Mouse (Mus musculus): ENCODE measurements around the gene Kcnj8. TPM values are rescaled to one million over a fixed set of nuclear protein-coding genes. Genes with fewer than 3 reads are reported as not detected.

The Kcnj8 gene
- polyA plus RNA-seq, 1 experiment from 2014 or later = 2.7 TPM

DNA sequence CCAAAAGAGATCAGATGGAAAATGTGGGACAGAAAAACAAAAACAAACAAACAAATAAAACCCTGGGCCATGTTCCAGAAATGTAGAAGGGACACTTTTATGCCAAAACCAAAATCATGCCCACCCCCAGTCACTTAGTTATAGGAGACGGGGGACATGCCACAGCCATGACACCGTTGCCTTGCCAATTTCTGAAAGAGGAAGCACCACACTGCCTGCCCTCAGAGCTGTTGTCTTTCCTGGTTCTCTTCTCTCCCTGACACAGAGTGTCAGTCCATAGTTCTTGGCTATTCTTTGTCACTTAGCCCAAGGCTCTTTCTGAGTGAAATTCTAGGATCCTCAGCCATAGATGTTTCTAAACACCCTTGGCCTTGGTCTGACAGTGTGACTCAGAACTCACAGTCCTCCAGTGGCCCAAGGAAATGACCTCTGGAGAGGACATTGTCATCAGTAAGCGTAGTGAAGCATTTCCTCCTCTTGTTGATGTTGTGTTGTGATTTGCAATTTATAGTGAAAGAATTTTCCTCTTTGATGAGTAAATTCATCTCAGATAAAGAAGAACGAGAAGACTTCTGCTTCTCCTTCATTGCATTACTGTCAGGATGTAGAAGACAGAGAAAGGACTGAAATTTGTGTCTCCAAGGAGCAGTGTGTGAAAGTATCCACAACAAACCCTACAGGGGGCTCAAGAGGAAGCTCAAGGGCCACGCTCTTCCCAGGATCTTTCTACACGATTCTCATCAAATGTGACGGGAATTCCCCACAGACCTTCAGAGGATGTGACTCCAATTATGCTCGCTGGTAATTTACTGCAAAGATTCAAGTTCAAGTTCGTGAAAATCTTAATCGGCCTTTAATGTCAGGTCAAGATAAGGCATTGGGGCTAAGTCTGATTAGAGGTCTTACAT lies 12.4 kb downstream of the Kcnj8 start:
- H3K9me3 ChIP-seq (ENCODE audit: control insufficient read depth, low read length) = no peaks in the 10 kb centered on the region
- no peak overlapping the region for H3K4me2 ChIP-seq
- H3K36me3 ChIP-seq (ENCODE audit: control insufficient read depth, insufficient read depth, low read length) = no peaks in the 10 kb centered on the region
- no peaks in the 10 kb centered on the region for H3K27me3 ChIP-seq (replicated peaks; ENCODE audit: control insufficient read depth, insufficient read depth, low read length)
- ATAC-seq (replicated peaks; ENCODE audit: low FRiP score) (no peak), DNase-seq (ENCODE audit: low spot score) (no peak)
- 69% methylated on average over 10 of the region's 10 CpGs for WGBS
- no peak overlapping the region for H3K9ac ChIP-seq (ENCODE audit: low read depth, low read length)
- no peak overlapping the region for H3K4me3 ChIP-seq (ENCODE audit: low read depth, low read length)
- H3K4me1 ChIP-seq (replicated peaks; ENCODE audit: control insufficient read depth, insufficient read depth, low read length) = no peaks in the 10 kb centered on the region
- H3K27ac ChIP-seq (ENCODE audit: low read depth, low read length) = no peak overlapping the region

- DNase-seq (ENCODE audit: low spot score) (no peak), ATAC-seq (replicated peaks; ENCODE audit: low FRiP score) (no peak)
- no peak overlapping the region for H3K4me2 ChIP-seq
- H3K36me3 ChIP-seq (ENCODE audit: control insufficient read depth, insufficient read depth, low read length) = no peaks in the 10 kb centered on the region
- no peak overlapping the region for H3K9ac ChIP-seq (ENCODE audit: low read depth, low read length)
- no peaks in the 10 kb centered on the region for H3K9me3 ChIP-seq (ENCODE audit: control insufficient read depth, low read length)
- no peaks in the 10 kb centered on the region for H3K4me1 ChIP-seq (replicated peaks; ENCODE audit: control insufficient read depth, insufficient read depth, low read length)
- H3K27ac ChIP-seq (ENCODE audit: low read depth, low read length) = no peak overlapping the region
- no peaks in the 10 kb centered on the region for H3K27me3 ChIP-seq (replicated peaks; ENCODE audit: control insufficient read depth, insufficient read depth, low read length)
- 81% methylated on average over 10 of the region's 10 CpGs for WGBS
- H3K4me3 ChIP-seq (ENCODE audit: low read depth, low read length) = no peak overlapping the region
These were observed 13.3 kb downstream of the Kcnj8 start for GRCm38 (mm10) chr6:142558076-142558475.

- no peak overlapping the region for H3K4me2 ChIP-seq
- DNase-seq (ENCODE audit: low spot score) = no peak
- H3K27ac ChIP-seq (ENCODE audit: low read depth, low read length) = no peak overlapping the region
- no peak overlapping the region for H3K4me3 ChIP-seq (ENCODE audit: low read depth, low read length)
- H3K9me3 ChIP-seq (ENCODE audit: control insufficient read depth, low read length) = no peaks in the 10 kb centered on the region
- ATAC-seq (replicated peaks; ENCODE audit: low FRiP score) = no peak
- H3K4me1 ChIP-seq (replicated peaks; ENCODE audit: control insufficient read depth, insufficient read depth, low read length) = no peaks in the 10 kb centered on the region
- H3K36me3 ChIP-seq (ENCODE audit: control insufficient read depth, insufficient read depth, low read length) = no peaks in the 10 kb centered on the region
- H3K27me3 ChIP-seq (replicated peaks; ENCODE audit: control insufficient read depth, insufficient read depth, low read length) = no peaks in the 10 kb centered on the region
- 58% methylated on average over 1 of the region's 1 CpGs for WGBS
- H3K9ac ChIP-seq (ENCODE audit: low read depth, low read length) = no peak overlapping the region
These were observed 15.4 kb downstream of the Kcnj8 start for GRCm38 (mm10) chr6:142555988-142556387.

DNA sequence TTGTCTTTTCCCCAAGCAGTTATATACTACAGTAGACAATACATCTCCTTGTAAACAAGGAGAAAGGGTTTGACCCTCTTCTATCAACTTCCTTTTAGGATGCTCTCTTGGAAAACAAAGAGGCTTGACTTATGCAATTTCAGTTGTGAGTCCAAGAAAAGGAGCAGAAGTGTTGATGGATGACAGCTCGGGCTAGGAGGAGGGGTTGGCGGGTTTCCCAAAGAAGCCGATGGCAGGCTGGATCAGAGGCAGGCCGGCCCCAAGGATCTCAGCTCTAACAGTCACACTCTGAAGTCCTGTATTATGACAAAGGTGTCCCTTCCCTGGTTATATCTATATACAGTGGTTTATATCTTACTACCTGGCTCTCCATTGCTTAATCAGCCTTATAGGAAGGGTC lies 19.9 kb downstream of the Kcnj8 start:
- ATAC-seq (replicated peaks; ENCODE audit: low FRiP score) (no peak), DNase-seq (ENCODE audit: low spot score) (no peak)
- no peak overlapping the region for H3K27ac ChIP-seq (ENCODE audit: low read depth, low read length)
- no peak overlapping the region for H3K4me2 ChIP-seq
- no peaks in the 10 kb centered on the region for H3K27me3 ChIP-seq (replicated peaks; ENCODE audit: control insufficient read depth, insufficient read depth, low read length)
- H3K4me3 ChIP-seq (ENCODE audit: low read depth, low read length) = no peak overlapping the region
- no peaks in the 10 kb centered on the region for H3K4me1 ChIP-seq (replicated peaks; ENCODE audit: control insufficient read depth, insufficient read depth, low read length)
- no peaks in the 10 kb centered on the region for H3K36me3 ChIP-seq (ENCODE audit: control insufficient read depth, insufficient read depth, low read length)
- H3K9me3 ChIP-seq (ENCODE audit: control insufficient read depth, low read length) = no peaks in the 10 kb centered on the region
- 81% methylated on average over 4 of the region's 4 CpGs for WGBS
- H3K9ac ChIP-seq (ENCODE audit: low read depth, low read length) = no peak overlapping the region

GRCm38 (mm10) chr6:142550871-142551270 lies 20.5 kb downstream of the Kcnj8 start:
- H3K4me3 ChIP-seq (ENCODE audit: low read depth, low read length) = no peak overlapping the region
- no peaks in the 10 kb centered on the region for H3K9me3 ChIP-seq (ENCODE audit: control insufficient read depth, low read length)
- H3K27me3 ChIP-seq (replicated peaks; ENCODE audit: control insufficient read depth, insufficient read depth, low read length) = no peaks in the 10 kb centered on the region
- 62% methylated on average over 4 of the region's 4 CpGs for WGBS
- DNase-seq (ENCODE audit: low spot score) (no peak), ATAC-seq (replicated peaks; ENCODE audit: low FRiP score) (no peak)
- no peaks in the 10 kb centered on the region for H3K36me3 ChIP-seq (ENCODE audit: control insufficient read depth, insufficient read depth, low read length)
- no peak overlapping the region for H3K27ac ChIP-seq (ENCODE audit: low read depth, low read length)
- H3K9ac ChIP-seq (ENCODE audit: low read depth, low read length) = no peak overlapping the region
- no peaks in the 10 kb centered on the region for H3K4me1 ChIP-seq (replicated peaks; ENCODE audit: control insufficient read depth, insufficient read depth, low read length)
- H3K4me2 ChIP-seq = no peak overlapping the region

- no peaks in the 10 kb centered on the region for H3K9me3 ChIP-seq (ENCODE audit: control insufficient read depth, low read length)
- no peak overlapping the region for H3K9ac ChIP-seq (ENCODE audit: low read depth, low read length)
- no peak overlapping the region for H3K4me2 ChIP-seq
- no peaks in the 10 kb centered on the region for H3K27me3 ChIP-seq (replicated peaks; ENCODE audit: control insufficient read depth, insufficient read depth, low read length)
- ATAC-seq (replicated peaks; ENCODE audit: low FRiP score) (no peak), DNase-seq (ENCODE audit: low spot score) (no peak)
- WGBS = 81% methylated on average over 2 of the region's 2 CpGs
- no peaks in the 10 kb centered on the region for H3K36me3 ChIP-seq (ENCODE audit: control insufficient read depth, insufficient read depth, low read length)
- no peak overlapping the region for H3K4me3 ChIP-seq (ENCODE audit: low read depth, low read length)
- no peaks in the 10 kb centered on the region for H3K4me1 ChIP-seq (replicated peaks; ENCODE audit: control insufficient read depth, insufficient read depth, low read length)
- H3K27ac ChIP-seq (ENCODE audit: low read depth, low read length) = no peak overlapping the region
These were observed 23.0 kb downstream of the Kcnj8 start for GRCm38 (mm10) chr6:142548377-142548776.

DNA sequence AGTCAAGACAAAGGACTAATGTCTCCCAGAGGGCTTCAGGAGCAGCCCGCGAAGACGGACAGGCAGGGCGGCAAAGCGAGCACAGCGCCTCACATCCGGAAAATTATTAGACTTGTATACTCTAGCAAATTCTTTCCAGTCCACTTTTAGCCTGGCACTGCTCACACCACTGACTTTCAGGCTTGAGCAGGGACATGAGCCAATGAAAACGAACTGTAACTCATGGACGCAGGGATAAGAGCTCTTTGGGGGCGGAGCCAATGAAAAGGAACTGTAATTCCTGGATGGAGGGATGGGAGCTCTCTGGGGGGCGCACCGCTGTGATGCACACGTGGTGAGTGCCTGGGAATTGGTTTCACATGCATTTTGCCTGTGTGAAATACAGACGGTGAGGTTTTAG lies 26.3 kb downstream of the Kcnj8 start:
- DNase-seq (ENCODE audit: low spot score) (no peak), ATAC-seq (replicated peaks; ENCODE audit: low FRiP score) (no peak)
- no peak overlapping the region for H3K4me2 ChIP-seq
- WGBS = 55% methylated on average over 14 of the region's 14 CpGs
- H3K4me3 ChIP-seq (ENCODE audit: low read depth, low read length) = no peak overlapping the region
- no peaks in the 10 kb centered on the region for H3K4me1 ChIP-seq (replicated peaks; ENCODE audit: control insufficient read depth, insufficient read depth, low read length)
- no peaks in the 10 kb centered on the region for H3K27me3 ChIP-seq (replicated peaks; ENCODE audit: control insufficient read depth, insufficient read depth, low read length)
- no peak overlapping the region for H3K27ac ChIP-seq (ENCODE audit: low read depth, low read length)
- H3K36me3 ChIP-seq (ENCODE audit: control insufficient read depth, insufficient read depth, low read length) = no peaks in the 10 kb centered on the region
- no peaks in the 10 kb centered on the region for H3K9me3 ChIP-seq (ENCODE audit: control insufficient read depth, low read length)
- no peak overlapping the region for H3K9ac ChIP-seq (ENCODE audit: low read depth, low read length)

- Histone ChIP-seq H3K4me1 (replicated peaks; ENCODE audit: control insufficient read depth, insufficient read depth, low read length) (no peaks in the 10 kb centered on the region), H3K4me3 (ENCODE audit: low read depth, low read length) (no peak overlapping the region), H3K27me3 (replicated peaks; ENCODE audit: control insufficient read depth, insufficient read depth, low read length) (no peaks in the 10 kb centered on the region), H3K27ac (ENCODE audit: low read depth, low read length) (no peak overlapping the region), H3K36me3 (ENCODE audit: control insufficient read depth, insufficient read depth, low read length) (no peaks in the 10 kb centered on the region), H3K9me3 (ENCODE audit: control insufficient read depth, low read length) (no peaks in the 10 kb centered on the region), H3K4me2 (no peak overlapping the region), H3K9ac (ENCODE audit: low read depth, low read length) (no peak overlapping the region)
- ATAC-seq (replicated peaks; ENCODE audit: low FRiP score) = no peak
- 56% methylated on average over 4 of the region's 4 CpGs for WGBS
- no peak for DNase-seq (ENCODE audit: low spot score)
These were observed 27.8 kb downstream of the Kcnj8 start for GRCm38 (mm10) chr6:142543648-142544047.

DNA sequence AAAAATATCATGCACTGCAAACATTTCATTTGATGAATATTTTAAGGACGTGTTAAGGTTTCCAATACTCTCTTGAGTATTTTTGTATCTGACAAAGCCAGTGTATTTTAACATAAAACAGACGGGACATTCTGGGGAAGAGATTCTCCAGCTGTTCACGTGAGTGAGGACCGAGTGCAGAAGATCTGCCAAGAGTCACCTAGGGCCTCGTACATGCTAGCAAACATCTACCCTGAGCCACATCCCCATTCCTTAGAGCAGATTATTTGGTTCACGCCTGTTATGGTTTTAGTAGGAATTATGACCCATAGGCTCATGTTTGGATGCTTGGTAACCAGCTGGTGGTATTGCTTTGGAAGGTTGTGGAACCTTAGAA lies 28.6 kb downstream of the Kcnj8 start:
- 81% methylated on average over 6 of the region's 6 CpGs for WGBS
- Histone ChIP-seq H3K36me3 (ENCODE audit: control insufficient read depth, insufficient read depth, low read length) (no peaks in the 10 kb centered on the region), H3K27me3 (replicated peaks; ENCODE audit: control insufficient read depth, insufficient read depth, low read length) (no peaks in the 10 kb centered on the region), H3K4me1 (replicated peaks; ENCODE audit: control insufficient read depth, insufficient read depth, low read length) (0 out of 2 replicates have a peak, but pooled peaks cover 2% of the 10 kb centered on the region), H3K9me3 (ENCODE audit: control insufficient read depth, low read length) (no peaks in the 10 kb centered on the region), H3K27ac (ENCODE audit: low read depth, low read length) (no peak overlapping the region), H3K4me2 (no peak overlapping the region), H3K9ac (ENCODE audit: low read depth, low read length) (no peak overlapping the region), H3K4me3 (ENCODE audit: low read depth, low read length) (no peak overlapping the region)
- ATAC-seq (replicated peaks; ENCODE audit: low FRiP score) (no peak), DNase-seq (ENCODE audit: low spot score) (no peak)
